Mouse (Mus musculus) embryonic facial prominence, embryonic 15.5 days (tissue): ENCODE measurements around the gene Gss. TPM values are rescaled to one million over a fixed set of nuclear protein-coding genes. Genes with fewer than 3 reads are reported as not detected.
"Not testable (repeated sequence)": the region's sequence is repeated elsewhere in the genome, so short reads cannot be mapped to it uniquely, and the experiment has no call there.

Source experiments
- ATAC-seq: fragments of 200-750 bp; cut with Nextera tagmentation; 2 replicates; pipeline ENCODE4 v1.8.0; 2017; ENCODE audit warnings: low read depth, moderate TSS enrichment; ENCODE audit not compliant: insufficient number of reproducible peaks, low FRiP score, low TSS enrichment
- H3K27ac ChIP-seq: fragments of 300-500 bp; sonication (generic); replicated peaks from 2 replicates; pipeline ENCODE4 v1.5.1; 2015; ENCODE audit warnings: mild to moderate bottlenecking, inconsistent platforms
- H3K27me3 ChIP-seq: fragments of 300-500 bp; sonication (generic); 2 replicates; pipeline ENCODE4 v1.6.1; 2015; ENCODE audit warnings: inconsistent platforms
- H3K36me3 ChIP-seq: fragments of 300-500 bp; sonication (generic); 2 replicates; pipeline ENCODE4 v1.6.1; 2015; ENCODE audit warnings: mild to moderate bottlenecking, inconsistent platforms
- H3K4me1 ChIP-seq: fragments of 300-500 bp; sonication (generic); 2 replicates; pipeline ENCODE4 v1.6.1; 2015; ENCODE audit warnings: inconsistent platforms
- H3K4me2 ChIP-seq: fragments of 300-500 bp; sonication (generic); replicated peaks from 2 replicates; pipeline ENCODE4 v1.6.1; 2015; ENCODE audit warnings: mild to moderate bottlenecking, inconsistent platforms
- H3K4me3 ChIP-seq: fragments of 300-500 bp; sonication (generic); replicated peaks from 2 replicates; pipeline ENCODE4 v1.5.1; 2015; ENCODE audit warnings: mild to moderate bottlenecking, inconsistent platforms
- H3K9ac ChIP-seq: fragments of 300-500 bp; sonication (generic); 2 replicates; pipeline ENCODE4 v1.6.1; 2015; ENCODE audit warnings: inconsistent platforms
- H3K9me3 ChIP-seq: fragments of 300-500 bp; sonication (generic); replicated peaks from 2 replicates; pipeline ENCODE4 v1.6.1; 2016; ENCODE audit warnings: inconsistent platforms
- WGBS: fragments of 180-500 bp; shearing (Covaris S2); methylation state at CpG from one replicate; pipeline ENCODE4 v1.1.7; 2015; 5-methylcytosine and 5-hydroxymethylcytosine counted together
- polyA plus RNA-seq: library from polyadenylated mRNA; unstranded; fragments of >200 nt; fragmentation: Nextera tagmentation; extraction: Ambion mirVana; gene quantifications from 2 replicates; pipeline ENCODE4 v1.2.1, GENCODE M21; 2015

The Gss gene
- polyA plus RNA-seq, 1 experiment from 2014 or later: 33.0 TPM

GRCm38 (mm10) chr2:155538463-155539057 is 54.0 kb downstream of the Gss start:
- not testable (repeated sequence) for H3K4me3 ChIP-seq, H3K27me3 ChIP-seq, H3K4me2 ChIP-seq, H3K4me1 ChIP-seq, H3K27ac ChIP-seq, ATAC-seq, H3K9ac ChIP-seq, H3K9me3 ChIP-seq, H3K36me3 ChIP-seq
- 73% methylated on average over 15 of the region's 19 CpGs for WGBS

GRCm38 (mm10) chr2:155537761-155538462 is 54.7 kb downstream of the Gss start:
- ATAC-seq: no peak
- Histone ChIP-seq H3K9me3 (no peaks in the 10 kb centered on the region), H3K4me1 (no peaks in the 10 kb centered on the region), H3K4me3 (no peak overlapping the region), H3K9ac (no peak overlapping the region), H3K27me3 (no peaks in the 10 kb centered on the region), H3K36me3 (no peaks in the 10 kb centered on the region), H3K27ac (no peak overlapping the region), H3K4me2 (no peak overlapping the region)
- WGBS: 76% methylated on average over 5 of the region's 5 CpGs

- H3K27ac ChIP-seq: no peak overlapping the region
- no peaks in the 10 kb centered on the region for H3K4me1 ChIP-seq
- no peak overlapping the region for H3K9ac ChIP-seq
- no peak overlapping the region for H3K4me3 ChIP-seq
- H3K36me3 ChIP-seq: no peaks in the 10 kb centered on the region
- H3K27me3 ChIP-seq: no peaks in the 10 kb centered on the region
- ATAC-seq: no peak
- no peak overlapping the region for H3K4me2 ChIP-seq
- H3K9me3 ChIP-seq: no peaks in the 10 kb centered on the region
Observed at GRCm38 (mm10) chr2:155536292-155536691, 56.3 kb downstream of the Gss start.

- no peak overlapping the region for H3K4me2 ChIP-seq
- 71% methylated on average over 5 of the region's 5 CpGs for WGBS
- no peak overlapping the region for H3K9ac ChIP-seq
- H3K36me3 ChIP-seq: no peaks in the 10 kb centered on the region
- H3K4me1 ChIP-seq: no peaks in the 10 kb centered on the region
- H3K27ac ChIP-seq: no peak overlapping the region
- ATAC-seq: no peak
- H3K27me3 ChIP-seq: no peaks in the 10 kb centered on the region
- no peaks in the 10 kb centered on the region for H3K9me3 ChIP-seq
- H3K4me3 ChIP-seq: no peak overlapping the region
Observed at GRCm38 (mm10) chr2:155527367-155527766, 65.2 kb downstream of the Gss start.

- Histone ChIP-seq H3K27ac (no peak overlapping the region), H3K27me3 (no peaks in the 10 kb centered on the region), H3K4me3 (no peak overlapping the region), H3K4me2 (no peak overlapping the region), H3K9me3 (no peaks in the 10 kb centered on the region), H3K4me1 (no peaks in the 10 kb centered on the region), H3K36me3 (no peaks in the 10 kb centered on the region), H3K9ac (no peak overlapping the region)
- ATAC-seq: no peak
- 49% methylated on average over 1 of the region's 1 CpGs for WGBS
Observed at GRCm38 (mm10) chr2:155524378-155524777, 68.2 kb downstream of the Gss start.

- Histone ChIP-seq H3K9me3 (no peaks in the 10 kb centered on the region), H3K4me2 (no peak overlapping the region), H3K9ac (no peak overlapping the region), H3K36me3 (no peaks in the 10 kb centered on the region), H3K27me3 (no peaks in the 10 kb centered on the region), H3K4me3 (no peak overlapping the region), H3K4me1 (peaks cover 3% of the 10 kb centered on the region; the same call in 1 of the 2 replicates), H3K27ac (no peak overlapping the region)
- ATAC-seq: no peak
- 52% methylated on average over 5 of the region's 5 CpGs for WGBS
Observed at GRCm38 (mm10) chr2:155523706-155524105, 68.9 kb downstream of the Gss start.

DNA sequence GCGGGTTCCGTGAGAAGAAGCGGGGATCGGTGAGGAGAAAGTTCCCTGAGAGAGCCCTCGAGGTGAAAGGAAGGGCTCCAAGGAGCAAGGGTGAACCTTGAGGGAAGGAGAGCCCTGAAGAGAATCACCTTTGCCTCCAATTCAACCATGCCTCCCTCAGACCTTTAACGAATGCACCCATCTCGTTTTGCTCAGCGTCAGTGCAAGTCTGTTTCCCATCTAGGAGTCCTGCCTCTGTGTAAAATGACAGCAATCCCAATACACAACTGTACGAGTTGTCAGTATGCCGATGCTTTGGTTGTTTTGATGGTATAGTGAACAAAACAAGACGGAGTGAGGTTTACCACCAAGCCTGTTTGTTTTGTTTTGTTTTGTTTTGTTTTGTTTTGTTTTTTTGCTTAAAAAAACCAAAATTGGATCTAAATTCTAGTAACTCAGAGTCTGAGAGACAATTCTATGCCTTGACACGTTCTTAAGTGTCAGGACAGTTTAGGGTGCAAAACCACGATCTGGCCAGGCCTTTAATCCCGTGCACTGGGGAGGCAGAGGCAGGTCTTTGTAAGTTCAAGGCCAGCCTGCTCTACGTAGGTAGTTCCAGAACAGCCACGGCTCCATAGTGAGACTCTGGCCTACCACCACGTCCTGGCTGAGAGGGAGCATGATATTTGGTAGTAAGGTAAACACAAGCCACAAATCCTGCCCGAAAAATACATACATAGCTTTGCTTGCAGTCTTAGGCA is 73.9 kb downstream of the Gss start:
- Histone ChIP-seq H3K4me3 (peak overlapping the region; percentile 87), H3K36me3 (no peaks in the 10 kb centered on the region), H3K9me3 (no peaks in the 10 kb centered on the region), H3K27ac (peak overlapping the region; percentile 55), H3K9ac (peak overlapping the region; percentile 50), H3K4me2 (peak overlapping the region; percentile 78), H3K27me3 (peaks cover 3% of the 10 kb centered on the region; the same call in 1 of the 2 replicates), H3K4me1 (peaks cover 19% of the 10 kb centered on the region)
- no peak for ATAC-seq
- 20% methylated on average over 18 of the region's 18 CpGs for WGBS

- Histone ChIP-seq H3K9ac (peak within 1 kb of the TSS; percentile 50), H3K36me3 (no peaks in the 10 kb centered on the region), H3K27me3 (peaks cover 3% of the 10 kb centered on the region; the same call in 1 of the 2 replicates), H3K4me3 (peak within 1 kb of the TSS; percentile 87), H3K4me2 (peak within 1 kb of the TSS; percentile 78), H3K27ac (peak within 1 kb of the TSS; percentile 55), H3K9me3 (no peaks in the 10 kb centered on the region), H3K4me1 (peaks cover 22% of the 10 kb centered on the region)
- ATAC-seq: peak; percentile 100
- 4% methylated on average over 70 of the region's 70 CpGs for WGBS
Observed at GRCm38 (mm10) chr2:155517455-155518423, 74.9 kb downstream of the Gss start, which contains the start of the genes Acss2 and Ggt7. TSS of gene Acss2 (plus strand) at chr2:155517948. TSS of gene Ggt7 (minus strand) at chr2:155518237.

DNA sequence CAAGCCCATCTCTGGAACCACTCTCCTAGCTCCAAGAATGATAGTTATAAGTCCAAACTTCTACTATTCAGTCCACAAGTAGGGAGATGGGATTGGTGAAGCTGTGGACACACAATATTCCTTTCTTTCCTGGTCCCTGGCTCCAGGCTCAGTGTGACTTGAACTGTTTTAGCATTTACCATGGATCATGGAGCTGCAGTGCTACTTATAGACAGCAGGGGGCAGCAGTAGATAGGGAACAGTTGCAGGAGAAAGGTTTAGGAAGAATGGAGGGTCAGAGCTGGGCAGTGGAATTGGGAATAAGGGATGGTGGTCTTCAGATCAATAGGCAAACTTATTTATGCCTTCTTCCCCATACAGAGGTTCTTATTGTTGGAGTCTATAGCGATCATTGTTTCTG is 76.7 kb downstream of the Gss start:
- Histone ChIP-seq H3K4me1 (peaks cover 22% of the 10 kb centered on the region), H3K4me3 (no peak overlapping the region), H3K9ac (no peak overlapping the region), H3K9me3 (no peaks in the 10 kb centered on the region), H3K27me3 (peaks cover 3% of the 10 kb centered on the region; the same call in 1 of the 2 replicates), H3K36me3 (no peaks in the 10 kb centered on the region), H3K4me2 (no peak overlapping the region), H3K27ac (no peak overlapping the region)
- no peak for ATAC-seq
- 4% methylated on average over 1 of the region's 1 CpGs for WGBS

GRCm38 (mm10) chr2:155514666-155515065 is 77.9 kb downstream of the Gss start:
- Histone ChIP-seq H3K9me3 (no peaks in the 10 kb centered on the region), H3K9ac (peak overlapping the region; percentile 12; the same call in 1 of the 2 replicates), H3K36me3 (no peaks in the 10 kb centered on the region), H3K27me3 (peaks cover 3% of the 10 kb centered on the region; the same call in 1 of the 2 replicates), H3K4me1 (peaks cover 22% of the 10 kb centered on the region), H3K27ac (no peak overlapping the region), H3K4me3 (peak overlapping the region; percentile 50), H3K4me2 (peak overlapping the region; percentile 80)
- 1% methylated on average over 22 of the region's 23 CpGs for WGBS
- ATAC-seq: no peak
